10 mouse cellular contexts compared by ENCODE assay signal in the genomic region with DNA sequence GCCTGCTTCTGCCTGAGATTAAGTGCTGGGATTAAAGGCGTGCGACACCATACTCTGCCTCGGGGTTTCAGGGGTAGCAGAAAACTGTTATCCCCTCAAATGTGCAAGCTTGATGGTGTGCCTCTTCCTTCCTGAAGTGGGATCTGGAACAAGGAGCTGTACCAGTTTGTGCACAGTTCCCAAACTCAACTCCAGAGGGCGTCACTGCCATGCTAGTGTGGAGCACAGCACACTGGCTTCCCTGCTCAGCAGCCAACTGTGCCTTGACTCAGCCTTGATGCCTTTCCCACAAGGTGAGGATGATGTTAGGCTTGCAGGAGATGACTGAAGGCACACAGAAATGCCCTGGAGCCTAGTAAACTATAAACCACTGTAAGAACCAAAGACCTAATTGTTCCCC. TPM values are rescaled to one million over a fixed set of nuclear protein-coding genes. Genes with fewer than 3 reads are reported as not detected.
DNase-seq lines count a peak whose midpoint lies in the region; ATAC-seq lines count a peak whose summit lies in the region.
"Had no signal": no experiment of that assay in that cellular context is flagged by ENCODE, and none has a peak within 500 bp of the region (broad histone marks: within the 10 kb centered on the region; RNA-seq: fewer than 3 reads in every experiment).

No protein-coding gene starts in this region.

- H3K9me3 ChIP-seq in midbrain, embryonic 13.5 days, result no peaks in the 10 kb centered on the region
- H3K9me3 ChIP-seq: limb, embryonic 15.5 days had no signal

- no peak overlapping the region for H3K27ac ChIP-seq in midbrain, embryonic 13.5 days
- H3K27ac ChIP-seq: limb, embryonic 15.5 days had no signal

- 71% methylated on average over 4 of the region's 4 CpGs for WGBS in midbrain, embryonic 13.5 days

- H3K27me3 ChIP-seq in midbrain, embryonic 13.5 days, result no peaks in the 10 kb centered on the region
- H3K27me3 ChIP-seq: limb, embryonic 15.5 days had no signal

- H3K9ac ChIP-seq in midbrain, embryonic 13.5 days (replicated peaks), result no peak overlapping the region
- H3K9ac ChIP-seq: limb, embryonic 15.5 days had no signal

- no peak overlapping the region for H3K4me2 ChIP-seq in midbrain, embryonic 13.5 days (replicated peaks)
- H3K4me2 ChIP-seq: limb, embryonic 15.5 days had no signal

- peaks cover 9% of the 10 kb centered on the region for H3K4me1 ChIP-seq in midbrain, embryonic 13.5 days (replicated peaks)

- no peak overlapping the region for H3K4me3 ChIP-seq in midbrain, embryonic 13.5 days (replicated peaks)
- H3K4me3 ChIP-seq: limb, embryonic 15.5 days had no signal

- DNase-seq in cerebellum, postnatal 10 days, result peak; percentile 50 to 58
- no peak for DNase-seq in cerebellum, adult 11 months
- DNase-seq in lung, postnatal 36 days, result peak; percentile 16
- DNase-seq in lung, postnatal 10 days, result no peak
- DNase-seq in layer of hippocampus, postnatal 14 days (ENCODE audit: low spot score in 2 of 2), result peak; percentile 63 to 77
- peak; percentile 62 for DNase-seq in thymus, postnatal 0 days (ENCODE audit: low spot score)
- DNase-seq in heart, adult 9 months (ENCODE audit: low spot score in 2 of 2), result no peak

- no peak for ATAC-seq in midbrain, embryonic 13.5 days

- H3K36me3 ChIP-seq in midbrain, embryonic 13.5 days, result no peaks in the 10 kb centered on the region
- H3K36me3 ChIP-seq: G1E; limb, embryonic 15.5 days had no signal

RNA-seq across cellular contexts. Expression of a gene that starts 1.9 kb away (rescaled TPM):
- 10 to 100 TPM; 41.8 to 46.6 TPM for total RNA-seq in layer of hippocampus, postnatal 14 days (2021)
- 2.3 and 3.1 TPM in 2 replicates for polyA plus RNA-seq in thymus, postnatal 0 days (2015; fragmentation: Nextera tagmentation; extraction: Ambion mirVana)
- polyA plus RNA-seq in midbrain, embryonic 13.5 days (2015; fragmentation: Nextera tagmentation; extraction: Ambion mirVana), result 0.45 and 0.70 TPM in 2 replicates

Comparison
In these comparisons a context has a peak if more than half of its experiments do, and no peak if none do; other contexts are left out.
1. DNase-seq: peak in cerebellum, postnatal 10 days (2 of 2), lung, postnatal 36 days (single experiment), layer of hippocampus, postnatal 14 days (2 of 2) and thymus, postnatal 0 days (single experiment); none in cerebellum, adult 11 months (single experiment), lung, postnatal 10 days (single experiment) and heart, adult 9 months (0 of 2).